Mouse (Mus musculus) limb, embryonic 14.5 days (tissue): ENCODE results near the gene Dusp12. TPM values are rescaled to one million over a fixed set of nuclear protein-coding genes. Genes with fewer than 3 reads are reported as not detected.

Experiments
- ATAC-seq: fragments of 200-750 bp; cut with Nextera tagmentation; 2 replicates; pipeline ENCODE4 v1.8.0; 2017; ENCODE audit warnings: low read depth, moderate number of reproducible peaks, moderate TSS enrichment; ENCODE audit not compliant: low FRiP score
- DNase-seq: peaks from one replicate; pipeline ENCODE4 v3.0.0-alpha.2; 2015; ENCODE audit warnings: low spot score
- H3K27ac ChIP-seq: fragments of 300-500 bp; sonication (generic); replicated peaks from 2 replicates; pipeline ENCODE4 v1.5.1; 2014; ENCODE audit warnings: low read depth, mild to moderate bottlenecking, low read length, moderate library complexity, mixed read lengths
- H3K27me3 ChIP-seq: fragments of 300-500 bp; sonication (generic); 2 replicates; pipeline ENCODE4 v1.6.1; 2014; ENCODE audit warnings: low read length, mixed read lengths; ENCODE audit not compliant: control insufficient read depth, insufficient read depth
- H3K36me3 ChIP-seq: fragments of 300-500 bp; sonication (generic); 2 replicates; pipeline ENCODE4 v1.6.1; 2014; ENCODE audit warnings: mild to moderate bottlenecking, low read length, moderate library complexity, mixed read lengths; ENCODE audit not compliant: control insufficient read depth, insufficient read depth
- H3K4me1 ChIP-seq: fragments of 300-500 bp; sonication (generic); 2 replicates; pipeline ENCODE4 v1.6.1; 2014; ENCODE audit warnings: antibody characterized with exemption, low read length, mixed read lengths; ENCODE audit not compliant: control insufficient read depth, insufficient read depth
- H3K4me2 ChIP-seq: fragments of 300-500 bp; sonication (generic); replicated peaks from 2 replicates; pipeline ENCODE4 v1.6.1; 2014; ENCODE audit warnings: low read depth, mild to moderate bottlenecking, low read length, moderate library complexity; ENCODE audit not compliant: severe bottlenecking
- H3K4me3 ChIP-seq: fragments of 300-500 bp; sonication (generic); replicated peaks from 2 replicates; pipeline ENCODE4 v1.5.1; 2014; ENCODE audit warnings: low read length
- H3K9ac ChIP-seq: fragments of 300-500 bp; sonication (generic); 2 replicates; pipeline ENCODE4 v1.6.1; 2014; ENCODE audit warnings: mild to moderate bottlenecking, low read depth, low read length, moderate library complexity; ENCODE audit not compliant: severe bottlenecking
- H3K9me3 ChIP-seq: fragments of 300-500 bp; sonication (generic); 2 replicates; pipeline ENCODE4 v1.6.1; 2016; ENCODE audit warnings: low read length; ENCODE audit not compliant: control insufficient read depth
- POLR2A ChIP-seq: fragments of 200-500 bp; IDR thresholded peaks from 2 replicates; pipeline ENCODE4 v1.8.0; 2012; ENCODE audit warnings: inconsistent platforms, mild to moderate bottlenecking, moderate library complexity, borderline replicate concordance; ENCODE audit not compliant: insufficient read depth, insufficient read length; ENCODE audit errors: extremely low read depth
- WGBS: fragments of 180-500 bp; shearing (Covaris S2); extraction: QIAGEN DNeasy Blood & Tissue Kit; methylation state at CpG from one replicate; pipeline ENCODE4 v1.1.7; 2014; 5-methylcytosine and 5-hydroxymethylcytosine counted together
- polyA plus RNA-seq, 2 experiments: library from polyadenylated mRNA; depleted of rRNA in 1 of 2; stranded (reverse) in 1 of 2; unstranded in 1 of 2; fragments of >200 nt; fragmentation: Nextera tagmentation in 1 of 2; extraction: Ambion mirVana in 1 of 2; gene quantifications; 2 replicates each; pipeline versions ENCODE4 v1.2.1 to v1.2.3; 2012 to 2014

Gene Dusp12
- polyA plus RNA-seq, 2 experiments, result 51.5 to 58.5 TPM

GRCm38 (mm10) chr1:170929245-170929644 lies 43.9 kb upstream of the Dusp12 start:
- 88% methylated on average over 4 of the region's 4 CpGs for WGBS
- ATAC-seq (no peak), DNase-seq (no peak)
- Histone ChIP-seq H3K9me3 (no peaks in the 10 kb centered on the region), H3K9ac (no peak overlapping the region), H3K27me3 (no peaks in the 10 kb centered on the region), H3K4me1 (no peaks in the 10 kb centered on the region), H3K4me2 (no peak overlapping the region), H3K27ac (no peak overlapping the region), H3K4me3 (no peak overlapping the region), H3K36me3 (no peaks in the 10 kb centered on the region)
- no peak for TF ChIP-seq POLR2A

- WGBS, result 75% methylated on average over 2 of the region's 2 CpGs
- H3K4me1 ChIP-seq, result no peaks in the 10 kb centered on the region
- ATAC-seq, result no peak
Observed at GRCm38 (mm10) chr1:170928467-170928866, 43.1 kb upstream of the Dusp12 start.

GRCm38 (mm10) chr1:170927378-170927777 lies 42.0 kb upstream of the Dusp12 start, which contains the start of gene Fcrla:
Gene Fcrla (minus strand): TSS chr1:170927583.
- Histone ChIP-seq H3K9me3 (no peaks in the 10 kb centered on the region), H3K4me3 (no peak within 1 kb of the TSS), H3K27me3 (no peaks in the 10 kb centered on the region), H3K36me3 (no peaks in the 10 kb centered on the region), H3K27ac (no peak within 1 kb of the TSS), H3K9ac (no peak within 1 kb of the TSS), H3K4me2 (no peak within 1 kb of the TSS), H3K4me1 (no peaks in the 10 kb centered on the region)
- 88% methylated on average over 3 of the region's 3 CpGs for WGBS
- no peak for TF ChIP-seq POLR2A
- no peak for ATAC-seq
- DNase-seq, result no peak

More at GRCm38 (mm10) chr1:170928467-170928866, 43.1 kb upstream of the Dusp12 start:
- no peak overlapping the region for H3K27ac ChIP-seq
- H3K4me3 ChIP-seq, result no peak overlapping the region
- no peaks in the 10 kb centered on the region for H3K27me3 ChIP-seq
- no peaks in the 10 kb centered on the region for H3K9me3 ChIP-seq
- TF ChIP-seq POLR2A, result no peak
- no peak for DNase-seq
- H3K9ac ChIP-seq, result no peak overlapping the region
- no peak overlapping the region for H3K4me2 ChIP-seq
- no peaks in the 10 kb centered on the region for H3K36me3 ChIP-seq

GRCm38 (mm10) chr1:170926941-170927340 lies 41.6 kb upstream of the Dusp12 start:
- no peaks in the 10 kb centered on the region for H3K9me3 ChIP-seq
- no peak overlapping the region for H3K27ac ChIP-seq
- no peaks in the 10 kb centered on the region for H3K4me1 ChIP-seq
- no peak overlapping the region for H3K9ac ChIP-seq
- no peak for DNase-seq
- no peak overlapping the region for H3K4me2 ChIP-seq
- H3K36me3 ChIP-seq, result no peaks in the 10 kb centered on the region
- 57% methylated on average over 6 of the region's 6 CpGs for WGBS
- ATAC-seq, result no peak
- no peak overlapping the region for H3K4me3 ChIP-seq
- TF ChIP-seq POLR2A, result no peak
- H3K27me3 ChIP-seq, result no peaks in the 10 kb centered on the region

GRCm38 (mm10) chr1:170924485-170924884 lies 39.1 kb upstream of the Dusp12 start:
- H3K9ac ChIP-seq, result no peak overlapping the region
- no peaks in the 10 kb centered on the region for H3K4me1 ChIP-seq
- no peak overlapping the region for H3K4me3 ChIP-seq
- no peak overlapping the region for H3K27ac ChIP-seq
- TF ChIP-seq POLR2A, result no peak
- DNase-seq, result no peak
- 81% methylated on average over 6 of the region's 6 CpGs for WGBS
- no peak for ATAC-seq
- H3K9me3 ChIP-seq, result no peaks in the 10 kb centered on the region
- H3K36me3 ChIP-seq, result no peaks in the 10 kb centered on the region
- H3K27me3 ChIP-seq, result no peaks in the 10 kb centered on the region
- H3K4me2 ChIP-seq, result no peak overlapping the region

GRCm38 (mm10) chr1:170919308-170919707 lies 34.0 kb upstream of the Dusp12 start:
- no peak for ATAC-seq
- Histone ChIP-seq H3K36me3 (no peaks in the 10 kb centered on the region), H3K4me1 (no peaks in the 10 kb centered on the region), H3K4me3 (no peak overlapping the region), H3K4me2 (no peak overlapping the region), H3K27me3 (no peaks in the 10 kb centered on the region), H3K27ac (no peak overlapping the region), H3K9me3 (no peaks in the 10 kb centered on the region), H3K9ac (no peak overlapping the region)
- no peak for DNase-seq
- no peak for TF ChIP-seq POLR2A
- 94% methylated on average over 8 of the region's 8 CpGs for whole genome bisulfite sequencing
